Mouse (Mus musculus) embryonic facial prominence, embryonic 14.5 days (tissue): ENCODE measurements at regions not wholly inside any gene's neighbourhood (a gene's known extent, or its start where the extent isn't known, plus 50 kb on each side); places are given as distances from the start of the nearest gene placed in this dataset.

Experiments used
- ATAC-seq: fragments of 200-750 bp; cut with Nextera tagmentation; 2 replicates; pipeline ENCODE4 v1.8.0; 2017; ENCODE audit warnings: low read depth, moderate number of reproducible peaks, moderate TSS enrichment
- DNase-seq: peaks from one replicate; pipeline ENCODE4 v3.0.0-alpha.2; 2015; ENCODE audit warnings: low spot score
- H3K27ac ChIP-seq: fragments of 300-500 bp; sonication (generic); replicated peaks from 2 replicates; pipeline ENCODE4 v1.5.1; 2014; ENCODE audit warnings: low read depth, mild to moderate bottlenecking, low read length, moderate library complexity
- H3K27me3 ChIP-seq: fragments of 300-500 bp; sonication (generic); replicated peaks from 2 replicates; pipeline ENCODE4 v1.6.1; 2014; ENCODE audit warnings: low read length; ENCODE audit not compliant: control insufficient read depth, insufficient read depth
- H3K36me3 ChIP-seq: fragments of 300-500 bp; sonication (generic); 2 replicates; pipeline ENCODE4 v1.6.1; 2014; ENCODE audit warnings: low read length, mixed read lengths; ENCODE audit not compliant: control insufficient read depth, insufficient read depth
- H3K4me1 ChIP-seq: fragments of 300-500 bp; sonication (generic); 2 replicates; pipeline ENCODE4 v1.6.1; 2014; ENCODE audit warnings: antibody characterized with exemption, low read length; ENCODE audit not compliant: control insufficient read depth, insufficient read depth
- H3K4me2 ChIP-seq: fragments of 300-500 bp; sonication (generic); 2 replicates; pipeline ENCODE4 v1.6.1; 2014; ENCODE audit warnings: low read depth, mild to moderate bottlenecking, low read length, moderate library complexity, mixed read lengths
- H3K4me3 ChIP-seq: fragments of 300-500 bp; sonication (generic); 2 replicates; pipeline ENCODE4 v1.5.1; 2014; ENCODE audit warnings: low read depth, mild to moderate bottlenecking, low read length
- H3K9ac ChIP-seq: fragments of 300-500 bp; sonication (generic); 2 replicates; pipeline ENCODE4 v1.6.1; 2014; ENCODE audit warnings: low read depth, mild to moderate bottlenecking, low read length, moderate library complexity, mixed read lengths
- H3K9me3 ChIP-seq: fragments of 300-500 bp; sonication (generic); 2 replicates; pipeline ENCODE4 v1.6.1; 2016; ENCODE audit warnings: low read length; ENCODE audit not compliant: control insufficient read depth
- WGBS: fragments of 180-500 bp; shearing (Covaris S2); extraction: QIAGEN DNeasy Blood & Tissue Kit; methylation state at CpG from one replicate; pipeline ENCODE4 v1.1.7; 2014; 5-methylcytosine and 5-hydroxymethylcytosine counted together

DNA sequence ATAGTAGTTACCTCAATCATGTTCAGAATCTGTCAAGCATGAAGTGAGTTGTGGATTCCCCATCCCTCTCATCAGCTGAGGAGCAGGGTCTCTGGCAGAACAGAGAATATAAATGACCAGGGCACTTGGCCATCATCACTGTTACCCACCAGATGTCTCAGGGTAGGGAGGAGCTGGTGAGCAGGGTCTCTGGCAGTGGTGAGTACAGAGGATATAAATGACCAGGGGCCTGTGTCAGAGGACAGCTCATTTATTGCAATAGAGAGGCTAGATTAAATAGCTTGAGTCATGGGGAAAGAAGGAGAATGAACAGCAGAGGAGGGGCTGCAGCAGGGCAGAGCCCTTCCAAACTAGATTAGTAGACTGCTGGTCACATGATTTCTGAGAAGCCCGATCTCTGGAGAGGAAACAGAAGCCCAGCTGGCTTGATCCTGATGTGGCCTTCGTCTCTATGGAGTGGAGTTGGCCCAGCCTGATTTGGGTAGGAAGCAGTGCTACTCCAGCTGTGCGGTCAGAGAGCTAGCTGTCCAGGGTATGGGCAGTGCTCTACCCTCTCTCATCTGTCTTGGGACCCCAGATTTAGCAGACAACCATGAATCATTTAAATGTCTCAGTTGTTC lies 766.3 kb downstream of the Dach1 start:
- H3K4me2 ChIP-seq, result no peak overlapping the region
- H3K4me1 ChIP-seq, result no peaks in the 10 kb centered on the region
- ATAC-seq, result no peak
- no peaks in the 10 kb centered on the region for H3K36me3 ChIP-seq
- no peak overlapping the region for H3K4me3 ChIP-seq
- 41% methylated on average over 3 of the region's 3 CpGs for WGBS
- no peak overlapping the region for H3K27ac ChIP-seq
- no peak overlapping the region for H3K9ac ChIP-seq
- no peaks in the 10 kb centered on the region for H3K9me3 ChIP-seq
- DNase-seq, result no peak
- H3K27me3 ChIP-seq, result no peaks in the 10 kb centered on the region

DNA sequence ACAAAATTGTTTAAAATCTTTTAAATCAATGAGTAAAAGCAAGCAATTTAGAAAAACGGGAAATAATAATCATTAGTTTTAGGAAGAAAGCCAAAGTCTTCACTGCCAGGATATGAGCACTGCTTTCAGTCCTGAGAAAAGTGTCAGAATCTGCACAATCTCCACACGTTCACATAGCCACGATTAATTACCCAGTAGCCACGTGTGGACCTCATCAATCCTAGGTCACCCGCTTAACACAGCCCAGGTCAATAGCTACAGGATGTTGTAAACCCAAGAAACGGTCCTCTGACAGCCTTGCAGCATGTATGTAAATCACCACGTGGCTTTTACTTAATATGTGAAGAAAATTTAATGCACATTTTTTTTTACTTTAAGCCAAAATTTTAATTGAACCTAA lies 773.2 kb downstream of the Dach1 start:
- Histone ChIP-seq H3K4me2 (no peak overlapping the region), H3K4me3 (no peak overlapping the region), H3K4me1 (no peaks in the 10 kb centered on the region), H3K27me3 (no peaks in the 10 kb centered on the region), H3K36me3 (no peaks in the 10 kb centered on the region), H3K9ac (no peak overlapping the region), H3K9me3 (no peaks in the 10 kb centered on the region), H3K27ac (no peak overlapping the region)
- WGBS, result 57% methylated on average over 7 of the region's 7 CpGs
- DNase-seq (no peak), ATAC-seq (no peak)

DNA sequence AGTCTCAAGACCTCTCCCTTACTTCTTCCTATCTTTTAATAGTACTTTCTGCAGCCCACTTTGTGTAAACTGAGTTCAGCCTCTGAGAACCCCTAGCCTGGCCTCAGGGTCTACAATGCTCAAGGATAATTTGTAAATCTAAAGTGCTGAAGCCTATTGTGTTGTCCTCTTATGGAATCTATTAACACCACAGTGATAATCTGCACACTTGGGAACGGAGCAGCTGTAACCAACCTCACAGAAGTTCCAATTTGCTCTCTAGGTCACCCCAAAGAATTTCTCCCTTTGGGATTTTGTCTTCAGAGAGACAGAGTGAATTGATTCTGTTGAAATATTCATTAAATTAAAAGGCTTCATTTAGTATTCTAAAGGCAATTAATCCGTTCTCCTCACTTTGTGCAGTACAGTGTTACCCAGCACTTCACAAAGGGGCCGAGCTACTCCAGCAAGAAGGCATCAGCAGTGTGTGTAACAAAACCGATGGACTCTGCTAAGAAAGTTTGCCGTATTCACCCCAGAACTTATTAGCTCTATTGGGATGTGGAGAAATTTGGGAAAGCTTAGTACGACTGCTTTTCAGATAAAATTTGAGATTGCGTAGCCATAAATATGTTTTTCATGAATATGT lies 773.7 kb downstream of the Dach1 start:
- DNase-seq (peak; percentile 5), ATAC-seq (no peak)
- Histone ChIP-seq H3K36me3 (no peaks in the 10 kb centered on the region), H3K4me1 (no peaks in the 10 kb centered on the region), H3K4me3 (no peak overlapping the region), H3K9ac (no peak overlapping the region), H3K27ac (no peak overlapping the region), H3K9me3 (no peaks in the 10 kb centered on the region), H3K4me2 (no peak overlapping the region), H3K27me3 (no peaks in the 10 kb centered on the region)
- 75% methylated on average over 7 of the region's 7 CpGs for WGBS

DNA sequence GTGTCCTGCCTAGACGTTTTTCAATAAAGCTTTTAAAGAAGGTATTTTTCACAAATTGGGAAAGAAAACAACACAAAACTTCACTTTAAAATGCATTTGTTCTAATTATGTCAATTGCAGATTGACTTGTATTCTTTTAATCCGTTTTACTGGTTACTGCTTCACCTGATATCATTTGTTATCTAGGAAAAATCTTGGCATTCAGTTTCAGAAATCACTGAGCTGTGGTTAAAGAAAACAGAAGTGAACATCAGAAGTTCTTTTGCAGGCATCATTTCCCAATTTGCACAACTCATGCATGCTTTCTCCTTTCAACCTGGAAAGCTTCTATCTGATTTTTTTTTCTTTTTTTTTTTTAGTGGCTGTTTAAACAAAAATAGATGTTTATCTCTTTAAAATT lies 780.6 kb downstream of the Dach1 start:
- no peak overlapping the region for H3K27ac ChIP-seq
- H3K36me3 ChIP-seq, result no peaks in the 10 kb centered on the region
- H3K4me1 ChIP-seq, result no peaks in the 10 kb centered on the region
- no peak for DNase-seq
- H3K4me3 ChIP-seq, result no peak overlapping the region
- H3K4me2 ChIP-seq, result no peak overlapping the region
- H3K9ac ChIP-seq, result no peak overlapping the region
- WGBS, result 54% methylated on average over 2 of the region's 2 CpGs
- no peaks in the 10 kb centered on the region for H3K9me3 ChIP-seq
- H3K27me3 ChIP-seq, result no peaks in the 10 kb centered on the region
- no peak for ATAC-seq

DNA sequence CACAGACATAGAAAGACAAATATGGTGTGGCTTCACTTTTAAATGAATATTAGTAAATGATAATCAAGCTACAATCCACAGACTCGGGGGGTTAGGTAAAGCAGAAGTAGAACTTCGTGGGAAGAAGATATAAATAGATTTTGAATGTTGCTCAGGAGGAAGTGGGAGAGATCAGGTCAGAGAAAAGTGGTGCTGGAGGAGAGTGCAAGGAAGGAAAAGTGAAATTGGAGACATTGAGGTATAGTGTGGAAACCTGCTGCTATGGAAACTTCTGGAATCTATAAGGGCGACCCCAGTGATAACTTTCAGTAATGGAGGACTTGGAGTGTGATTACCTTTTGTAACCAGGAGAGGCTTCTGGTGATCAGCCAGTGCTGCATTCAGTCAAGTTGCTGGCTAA lies 789.4 kb downstream of the Dach1 start:
- no peaks in the 10 kb centered on the region for H3K36me3 ChIP-seq
- no peak overlapping the region for H3K4me2 ChIP-seq
- H3K27ac ChIP-seq, result no peak overlapping the region
- no peaks in the 10 kb centered on the region for H3K9me3 ChIP-seq
- H3K4me1 ChIP-seq, result no peaks in the 10 kb centered on the region
- ATAC-seq (no peak), DNase-seq (no peak)
- WGBS, result 67% methylated on average over 3 of the region's 3 CpGs
- H3K9ac ChIP-seq, result no peak overlapping the region
- no peaks in the 10 kb centered on the region for H3K27me3 ChIP-seq
- no peak overlapping the region for H3K4me3 ChIP-seq

DNA sequence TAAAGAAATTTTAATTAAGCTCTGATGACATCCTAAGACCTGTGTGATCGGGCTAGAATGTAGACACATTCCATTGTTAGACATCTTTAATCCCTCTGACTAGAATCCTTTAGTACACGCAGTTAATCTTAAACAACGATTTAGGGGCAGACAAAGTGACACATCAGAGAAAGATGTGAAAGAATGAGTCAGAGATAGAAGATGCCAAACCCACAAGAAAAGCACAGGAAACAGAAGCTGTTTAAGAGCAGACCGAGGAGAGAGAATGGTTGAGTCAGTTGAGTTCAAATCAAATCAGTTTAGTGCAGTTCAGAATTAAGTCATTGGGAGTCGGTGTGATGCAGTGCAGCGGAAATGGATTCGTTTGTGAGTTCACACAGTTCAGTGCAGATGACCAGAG lies 812.6 kb downstream of the Dach1 start:
- Histone ChIP-seq H3K4me2 (no peak overlapping the region), H3K36me3 (no peaks in the 10 kb centered on the region), H3K9ac (no peak overlapping the region), H3K9me3 (no peaks in the 10 kb centered on the region), H3K4me1 (no peaks in the 10 kb centered on the region), H3K27me3 (no peaks in the 10 kb centered on the region), H3K4me3 (no peak overlapping the region), H3K27ac (no peak overlapping the region)
- ATAC-seq (no peak), DNase-seq (no peak)
- 86% methylated on average over 7 of the region's 7 CpGs for WGBS

DNA sequence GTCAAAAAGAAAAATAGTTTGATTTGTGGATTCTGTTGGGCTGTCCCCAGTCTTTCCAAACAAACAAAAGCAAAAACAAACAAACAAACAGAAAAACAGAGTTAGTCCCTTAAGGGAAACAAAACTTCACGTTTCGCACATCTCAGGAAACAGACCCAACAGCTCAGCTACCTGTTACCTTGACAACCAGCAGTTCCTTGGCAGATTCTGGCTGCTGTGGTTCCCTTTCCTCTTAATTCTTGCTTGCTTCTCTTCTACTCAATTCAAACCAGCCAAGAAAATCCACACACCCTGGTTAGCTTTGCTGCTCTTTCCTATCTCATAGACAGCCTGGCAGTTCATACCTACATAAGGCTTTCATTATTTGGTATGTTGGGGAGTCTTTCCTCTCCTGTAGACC lies 821.6 kb downstream of the Dach1 start:
- H3K27me3 ChIP-seq, result no peaks in the 10 kb centered on the region
- no peaks in the 10 kb centered on the region for H3K36me3 ChIP-seq
- H3K4me3 ChIP-seq, result no peak overlapping the region
- no peak overlapping the region for H3K27ac ChIP-seq
- H3K4me1 ChIP-seq, result no peaks in the 10 kb centered on the region
- H3K9me3 ChIP-seq, result no peaks in the 10 kb centered on the region
- no peak overlapping the region for H3K9ac ChIP-seq
- no peak for ATAC-seq
- no peak overlapping the region for H3K4me2 ChIP-seq
- DNase-seq, result no peak
- WGBS, result 69% methylated on average over 2 of the region's 2 CpGs

DNA sequence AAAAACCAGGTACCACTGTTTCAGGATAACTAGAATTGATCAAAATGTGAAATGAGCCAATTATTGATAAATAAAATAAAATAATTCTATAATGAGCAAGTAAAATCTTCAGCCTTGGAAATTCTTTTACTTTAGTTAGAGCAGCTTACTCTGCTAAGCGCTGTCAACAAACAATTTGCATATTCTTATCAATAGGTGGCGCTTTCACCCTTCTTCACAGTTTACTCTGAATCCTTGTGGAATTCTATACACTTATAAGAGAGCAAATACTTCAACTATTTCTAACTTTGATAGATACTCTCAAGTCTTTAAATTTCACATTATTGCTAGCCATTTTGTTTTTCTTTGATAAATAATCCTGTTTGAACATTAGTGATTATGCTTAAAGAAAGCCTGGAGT lies 812.5 kb upstream of the Klhl1 start:
- H3K9ac ChIP-seq, result no peak overlapping the region
- H3K4me1 ChIP-seq, result no peaks in the 10 kb centered on the region
- DNase-seq (peak; percentile 69), ATAC-seq (0 out of 2 replicates have a peak, but pooled peaks have one; percentile 60)
- H3K36me3 ChIP-seq, result no peaks in the 10 kb centered on the region
- H3K4me3 ChIP-seq, result no peak overlapping the region
- H3K27ac ChIP-seq, result no peak overlapping the region
- 7% methylated on average over 2 of the region's 2 CpGs for WGBS
- no peaks in the 10 kb centered on the region for H3K27me3 ChIP-seq
- H3K9me3 ChIP-seq, result no peaks in the 10 kb centered on the region
- no peak overlapping the region for H3K4me2 ChIP-seq

DNA sequence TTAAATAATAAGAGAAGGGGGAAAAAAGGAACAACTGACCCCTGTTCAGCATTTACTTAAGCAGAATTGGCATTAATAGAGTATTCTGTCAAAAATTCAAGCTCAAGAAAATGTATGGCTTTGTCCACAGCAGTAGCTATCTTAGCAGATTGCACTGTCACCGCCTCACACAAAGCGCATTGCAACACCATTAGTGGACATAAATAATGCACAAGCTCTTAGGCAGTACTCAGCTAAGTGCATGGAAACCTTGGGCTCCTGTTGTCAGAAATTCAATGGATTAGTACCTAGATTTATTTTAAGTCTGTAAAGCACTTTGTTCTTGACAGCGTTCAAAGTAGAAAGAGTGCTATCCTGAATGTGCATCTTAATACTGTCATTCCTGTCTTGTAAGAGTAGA lies 811.1 kb upstream of the Klhl1 start:
- Histone ChIP-seq H3K9me3 (0 out of 2 replicates have a peak, but pooled peaks cover 2% of the 10 kb centered on the region), H3K9ac (no peak overlapping the region), H3K4me3 (no peak overlapping the region), H3K27me3 (no peaks in the 10 kb centered on the region), H3K36me3 (no peaks in the 10 kb centered on the region), H3K4me1 (no peaks in the 10 kb centered on the region), H3K4me2 (no peak overlapping the region), H3K27ac (no peak overlapping the region)
- 79% methylated on average over 3 of the region's 3 CpGs for WGBS
- ATAC-seq, result no peak
- DNase-seq, result no peak
